ENCODE assay signal across 8 mouse cellular contexts in the genomic region with DNA sequence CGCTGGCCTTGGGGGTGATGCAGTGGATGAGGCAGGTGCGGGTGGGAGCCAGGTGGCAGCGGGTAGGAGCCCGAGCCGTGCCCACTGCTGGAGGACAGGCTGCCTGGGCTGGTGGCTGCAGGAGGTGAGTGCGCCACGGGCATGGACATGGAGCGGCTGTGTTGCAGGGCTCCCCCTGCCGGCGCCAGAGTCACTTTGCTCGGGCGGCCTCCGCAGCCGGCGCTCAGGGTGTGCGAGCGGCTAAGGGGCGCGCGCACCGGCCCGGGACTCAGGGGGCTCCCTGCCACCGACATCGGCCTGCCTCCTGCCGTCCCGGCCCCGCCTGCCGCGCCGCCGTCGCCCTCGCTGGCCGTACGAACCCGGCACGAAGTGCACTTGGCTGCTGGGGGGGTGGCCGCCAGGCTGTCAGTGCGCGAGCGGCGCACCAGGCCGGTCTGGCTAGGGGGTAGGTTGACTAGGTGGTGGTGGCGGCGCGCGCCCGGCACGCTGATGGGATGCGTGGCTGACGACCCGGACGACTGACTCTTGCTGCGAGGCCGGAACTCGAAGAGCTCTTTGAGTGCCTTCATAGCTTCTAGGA. TPM values are rescaled to one million over a fixed set of nuclear protein-coding genes. Genes with fewer than 3 reads are reported as not detected.
DNase-seq lines count a peak whose midpoint lies in the region; ATAC-seq and TF ChIP-seq lines count a peak whose summit lies in the region.

No protein-coding gene starts in this region.

- peaks cover 65% of the 10 kb centered on the region for H3K4me1 ChIP-seq in hindbrain, embryonic 14.5 days (replicated peaks; ENCODE audit: control insufficient read depth, insufficient read depth, low read length)

- ATAC-seq in Patski, result peak; percentile 17
- ATAC-seq in hindbrain, embryonic 14.5 days (ENCODE audit: low FRiP score), result peak; percentile 64

- in situ Hi-C loops in Patski (cut with MboI; ENCODE audit: low pct_unique_long_range_greater_than_20kb), result loop anchor here (5.0 kb wide), 1 partner anchor 45 kb away; no protein-coding TSS in a partner anchor

- peak overlapping the region; percentile 100 for H3K27ac ChIP-seq in hindbrain, embryonic 14.5 days

- H3K9me3 ChIP-seq in hindbrain, embryonic 14.5 days (ENCODE audit: control insufficient read depth, low read length), result no peaks in the 10 kb centered on the region

- WGBS in hindbrain, embryonic 14.5 days, result 0% methylated on average over 50 of the region's 56 CpGs

- peak overlapping the region; percentile 88 for H3K9ac ChIP-seq in hindbrain, embryonic 14.5 days

- DNase-seq in Patski (ENCODE audit: low read depth, low spot score), result no peak
- DNase-seq in cerebellum, postnatal 14 days, result peak; percentile 92 to 95
- peak; percentile 85 to 87 for DNase-seq in frontal cortex, postnatal 25 days (ENCODE audit: low spot score in 2 of 2)
- peak; percentile 87 for DNase-seq in hindbrain, embryonic 14.5 days (ENCODE audit: low spot score)
- peak; percentile 85 for DNase-seq in left cerebral cortex, adult 11 months (ENCODE audit: low spot score)
- DNase-seq in lung, postnatal 36 days, result peak; percentile 92
- DNase-seq in retina, embryonic 14.5 days (ENCODE audit: low spot score), result peak; percentile 90
- DNase-seq in thymus, postnatal 4 days, result peak; percentile 94

- POLR2A ChIA-PET in Patski (lab: Charles Lee), result interaction anchor here (0.7 to 1.0 kb wide), 5 partner anchors 76 to 433 kb away, joined by 3 read pairs; no protein-coding TSS in a partner anchor

- peak overlapping the region; percentile 93 for H3K4me2 ChIP-seq in hindbrain, embryonic 14.5 days (replicated peaks)

- TF ChIP-seq CTCF in Patski (IDR thresholded peaks at IDR 0.05), result no peak

- peak overlapping the region; percentile 90 for H3K4me3 ChIP-seq in hindbrain, embryonic 14.5 days (replicated peaks; ENCODE audit: low read length)

- H3K36me3 ChIP-seq in hindbrain, embryonic 14.5 days (replicated peaks; ENCODE audit: control insufficient read depth, insufficient read depth), result no peaks in the 10 kb centered on the region

- no peaks in the 10 kb centered on the region for H3K27me3 ChIP-seq in Patski
- no peaks in the 10 kb centered on the region for H3K27me3 ChIP-seq in hindbrain, embryonic 14.5 days (ENCODE audit: control insufficient read depth, insufficient read depth, low read length)

- CTCF ChIA-PET in Patski (lab: Charles Lee), result interaction anchor here (0.9 to 1.0 kb wide), 2 partner anchors 166 to 433 kb away, joined by 3 to 4 read pairs; no protein-coding TSS in a partner anchor

RNA-seq across cellular contexts. Expression of gene Irs2, which starts 1.2 kb away (rescaled TPM):
- polyA plus RNA-seq in Patski (2021), result 37.8 TPM
- 5.4 and 5.8 TPM in 2 replicates for polyA plus RNA-seq in hindbrain, embryonic 14.5 days (2014; fragmentation: Nextera tagmentation; extraction: Ambion mirVana)
